In the genomic region with DNA sequence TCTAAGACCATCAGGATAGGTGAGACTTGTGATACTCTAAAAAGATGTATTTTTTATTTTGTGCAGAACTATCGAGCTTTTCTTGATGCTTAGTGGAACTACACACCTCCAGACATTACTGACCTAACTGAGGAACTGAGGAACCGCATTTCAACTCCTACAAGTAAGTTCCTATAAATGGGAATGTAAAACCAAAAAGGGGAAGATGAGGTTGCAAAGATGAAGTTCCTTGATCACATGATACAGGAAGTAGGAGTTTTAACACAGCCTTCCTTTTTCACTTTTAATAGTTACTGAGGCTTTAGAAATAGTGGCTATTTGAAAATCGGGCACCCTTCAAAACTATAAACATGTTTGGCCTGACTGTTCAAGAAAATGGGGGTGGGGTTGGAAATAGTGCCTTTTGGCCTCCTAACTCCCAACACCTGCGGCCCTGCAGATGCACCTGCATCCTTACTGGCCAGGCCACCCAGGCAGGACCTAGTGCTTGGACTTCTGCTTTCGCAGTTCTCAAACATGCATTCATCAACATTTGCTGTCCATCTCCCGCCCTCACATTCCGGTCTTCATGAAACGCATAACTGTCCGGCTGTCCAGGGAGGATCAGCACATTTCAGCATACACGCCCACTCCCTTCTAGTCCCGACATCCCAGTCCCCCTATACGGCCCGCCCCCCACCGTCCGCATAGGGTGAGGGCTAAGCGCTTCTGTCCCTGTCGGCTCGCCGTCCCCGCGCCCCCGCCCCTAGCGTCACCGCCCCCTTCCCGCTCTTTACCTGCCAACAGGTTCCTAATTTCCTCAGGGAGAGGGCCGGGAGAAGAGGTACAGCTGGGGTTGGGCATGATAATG, we compare ENCODE assay signal across 8 mouse cellular contexts. TPM values are rescaled to one million over a fixed set of nuclear protein-coding genes. Genes with fewer than 3 reads are reported as not detected.
DNase-seq lines count a peak whose midpoint lies in the region; ATAC-seq and TF ChIP-seq lines count a peak whose summit lies in the region.

No protein-coding gene starts in this region.

- peak overlapping the region; percentile 33 for H3K9ac ChIP-seq in ES-Bruce4 (ENCODE audit: low read depth, poor library complexity, severe bottlenecking)
- peak overlapping the region; percentile 56; the same call in 1 of the 2 replicates for H3K9ac ChIP-seq in limb, embryonic 13.5 days
- H3K9ac ChIP-seq in midbrain, postnatal 0 days (replicated peaks; ENCODE audit: low read length, poor library complexity, severe bottlenecking): peak overlapping the region; percentile 51

- peaks cover 2% of the 10 kb centered on the region for H3K4me1 ChIP-seq in ES-Bruce4 (ENCODE audit: control insufficient read depth, insufficient read depth, low read length)
- peaks cover 14% of the 10 kb centered on the region for H3K4me1 ChIP-seq in forebrain, embryonic 10.5 days
- H3K4me1 ChIP-seq in limb, embryonic 13.5 days: peaks cover 12% of the 10 kb centered on the region
- no peaks in the 10 kb centered on the region; the same call in 1 of the 2 replicates for H3K4me1 ChIP-seq in midbrain, postnatal 0 days (ENCODE audit: insufficient read depth, low read length)

- no peak for TF ChIP-seq CTCF in ES-Bruce4 (IDR thresholded peaks at IDR 0.05; ENCODE audit: low read depth, low read length)
- TF ChIP-seq CTCF in midbrain, postnatal 0 days (IDR thresholded peaks at IDR 0.05): no peak

- peak overlapping the region; percentile 90 for H3K4me3 ChIP-seq in ES-Bruce4 (ENCODE audit: low read depth, low read length)
- H3K4me3 ChIP-seq in forebrain, embryonic 10.5 days: peak overlapping the region; percentile 74
- peak overlapping the region; percentile 63 for H3K4me3 ChIP-seq in limb, embryonic 13.5 days
- peak overlapping the region; percentile 60 for H3K4me3 ChIP-seq in midbrain, postnatal 0 days (ENCODE audit: low read depth, low read length)

- TF ChIP-seq EP300 in ES-Bruce4 (IDR thresholded peaks at IDR 0.05; ENCODE audit: insufficient read depth, low read depth, low read length): 0 out of 2 replicates have a peak, but pooled peaks have one; percentile 18

- 9% methylated on average over 26 of the region's 26 CpGs for WGBS in forebrain, embryonic 10.5 days
- 9% methylated on average over 24 of the region's 26 CpGs for WGBS in limb, embryonic 13.5 days
- WGBS in midbrain, postnatal 0 days: 9% methylated on average over 25 of the region's 26 CpGs

- H3K36me3 ChIP-seq in ES-Bruce4 (ENCODE audit: control insufficient read depth, insufficient read depth, low read length, poor library complexity, severe bottlenecking): no peaks in the 10 kb centered on the region
- no peaks in the 10 kb centered on the region for H3K36me3 ChIP-seq in forebrain, embryonic 10.5 days (replicated peaks)
- no peaks in the 10 kb centered on the region for H3K36me3 ChIP-seq in limb, embryonic 13.5 days
- no peaks in the 10 kb centered on the region for H3K36me3 ChIP-seq in midbrain, postnatal 0 days (ENCODE audit: insufficient read depth, low read length)

- DNase-seq in heart, adult 8-10 months (ENCODE audit: low spot score): peak; percentile 21
- no peak for DNase-seq in heart, postnatal 4 days
- DNase-seq in forebrain, embryonic 10.5 days (ENCODE audit: extremely low spot score, low spot score): no peak
- DNase-seq in midbrain, postnatal 0 days (ENCODE audit: low spot score): no peak
- no peak for DNase-seq in cerebellum, adult 8-10 months
- DNase-seq in spleen, adult 18-20 months: no peak

- H3K4me2 ChIP-seq in limb, embryonic 13.5 days (replicated peaks): peak overlapping the region; percentile 81
- H3K4me2 ChIP-seq in midbrain, postnatal 0 days (ENCODE audit: low read depth, low read length, poor library complexity, severe bottlenecking): peak overlapping the region; percentile 80

- H3K27me3 ChIP-seq in ES-Bruce4 (ENCODE audit: control insufficient read depth, insufficient read depth, low read length, poor library complexity, severe bottlenecking): no peaks in the 10 kb centered on the region
- peaks cover 57% of the 10 kb centered on the region for H3K27me3 ChIP-seq in forebrain, embryonic 10.5 days (ENCODE audit: poor library complexity, severe bottlenecking)
- peaks cover 49% of the 10 kb centered on the region for H3K27me3 ChIP-seq in limb, embryonic 13.5 days
- H3K27me3 ChIP-seq in midbrain, postnatal 0 days (ENCODE audit: insufficient read depth, low read length): peaks cover 50% of the 10 kb centered on the region

- no peaks in the 10 kb centered on the region for H3K9me3 ChIP-seq in ES-Bruce4 (replicated peaks; ENCODE audit: control insufficient read depth, insufficient read depth, low read length, poor library complexity, severe bottlenecking)
- H3K9me3 ChIP-seq in forebrain, embryonic 10.5 days: no peaks in the 10 kb centered on the region
- H3K9me3 ChIP-seq in limb, embryonic 13.5 days: no peaks in the 10 kb centered on the region
- H3K9me3 ChIP-seq in midbrain, postnatal 0 days (ENCODE audit: low read length): no peaks in the 10 kb centered on the region

- ATAC-seq in limb, embryonic 13.5 days (ENCODE audit: low FRiP score, low read depth): peak; percentile 78
- ATAC-seq in midbrain, postnatal 0 days (ENCODE audit: low FRiP score): peak; percentile 80

- no peak overlapping the region for H3K27ac ChIP-seq in ES-Bruce4 (ENCODE audit: insufficient read depth, low read length)
- peak overlapping the region; percentile 87 for H3K27ac ChIP-seq in forebrain, embryonic 10.5 days
- H3K27ac ChIP-seq in limb, embryonic 13.5 days: no peak overlapping the region
- H3K27ac ChIP-seq in midbrain, postnatal 0 days (ENCODE audit: low read depth, low read length): no peak overlapping the region

- no peak for TF ChIP-seq POLR2A in ES-Bruce4 (IDR thresholded peaks at IDR 0.05; ENCODE audit: insufficient read depth, low read length)

RNA-seq across cellular contexts. Expression of gene Skap2, which starts 0.6 kb away (rescaled TPM):
- total RNA-seq in heart, adult 8-10 months (2022): 10 to 100 TPM in 3 of 4 experiments, 1 to 10 TPM in 1; 8.8 to 12.2 (median 11.0) TPM
- 10 to 100 TPM in 1 of 2 experiments, 1 to 10 TPM in 1; 9.5 to 11.8 TPM for total RNA-seq in heart, postnatal 4 days (2021)
- 42.9 and 43.0 TPM in 2 replicates for polyA plus RNA-seq in ES-Bruce4 (2011; ENCODE audit: insufficient read depth, insufficient read length, low read depth, missing spikeins)
- polyA plus RNA-seq in forebrain, embryonic 10.5 days (2016; fragmentation: Nextera tagmentation; extraction: Ambion mirVana): 7.7 and 9.0 TPM in 2 replicates
- 14.2 and 14.8 TPM in 2 replicates for polyA plus RNA-seq in limb, embryonic 13.5 days (2015; fragmentation: Nextera tagmentation; extraction: Ambion mirVana)
- 11.5 TPM in 2 replicates for total RNA-seq in midbrain, postnatal 0 days (2014; rRNA removed)
- polyA plus RNA-seq in midbrain, postnatal 0 days (2015; fragmentation: Nextera tagmentation; extraction: Ambion mirVana): 9.3 and 12.5 TPM in 2 replicates
